Mouse (Mus musculus) layer of hippocampus, postnatal 10 days (tissue): ENCODE data around the gene Exosc8. TPM values are rescaled to one million over a fixed set of nuclear protein-coding genes. Genes with fewer than 3 reads are reported as not detected.
"Not testable (repeated sequence)": the region's sequence is repeated elsewhere in the genome, so short reads cannot be mapped to it uniquely, and the experiment has no call there.

ENCODE experiments used
- DNase-seq, 2 experiments: peaks; one replicate each; pipeline ENCODE4 v3.0.0; 2021; ENCODE audit warnings: low spot score in 2 of 2
- total RNA-seq, 2 experiments: library from RNA; stranded (reverse); gene quantifications; 2 replicates each; pipeline ENCODE4 v1.2.3; 2021

Exosc8 gene
- total RNA-seq, 2 experiments from 2014 or later: 35.5 to 41.2 TPM

GRCm38 (mm10) chr3:54736101-54736927 is 1.1 kb upstream of the Exosc8 start:
- DNase-seq: peak; percentile 29 to 39

- peak; percentile 90 to 96 for DNase-seq
These were observed 564 bp downstream of the Exosc8 start for GRCm38 (mm10) chr3:54734411-54735246.

- no peak for DNase-seq
These were observed 2.8 kb downstream of the Exosc8 start for GRCm38 (mm10) chr3:54732371-54732770.

- DNase-seq: no peak
These were observed 3.5 kb downstream of the Exosc8 start for GRCm38 (mm10) chr3:54731626-54732150.

GRCm38 (mm10) chr3:54728100-54728499 is 7.1 kb downstream of the Exosc8 start:
- DNase-seq: no peak

GRCm38 (mm10) chr3:54727588-54727987 is 7.6 kb downstream of the Exosc8 start:
- no peak for DNase-seq

- no peak for DNase-seq
These were observed 9.8 kb downstream of the Exosc8 start for GRCm38 (mm10) chr3:54725344-54725743.

- no peak for DNase-seq
These were observed 11.3 kb downstream of the Exosc8 start for GRCm38 (mm10) chr3:54723741-54724500.

- DNase-seq: no peak
These were observed 16.2 kb downstream of the Exosc8 start for GRCm38 (mm10) chr3:54718947-54719346.

GRCm38 (mm10) chr3:54717348-54717747 is 17.8 kb downstream of the Exosc8 start:
- no peak for DNase-seq

GRCm38 (mm10) chr3:54715461-54715860 is 19.7 kb downstream of the Exosc8 start:
- DNase-seq: no peak

- no peak for DNase-seq
These were observed 20.9 kb downstream of the Exosc8 start, which contains the start of gene Gm21958 for GRCm38 (mm10) chr3:54714253-54714652. Gm21958 (minus strand) TSS chr3:54714353.

- no peak for DNase-seq
These were observed 26.2 kb downstream of the Exosc8 start for GRCm38 (mm10) chr3:54708972-54709371.

- DNase-seq: not testable (repeated sequence)
These were observed 31.1 kb downstream of the Exosc8 start for GRCm38 (mm10) chr3:54704106-54704505.

GRCm38 (mm10) chr3:54699759-54700301 is 35.4 kb downstream of the Exosc8 start:
- DNase-seq: no peak

- DNase-seq: no peak
These were observed 42.2 kb downstream of the Exosc8 start for GRCm38 (mm10) chr3:54693056-54693415.

- DNase-seq: peak; percentile 89 to 92
These were observed 42.8 kb downstream of the Exosc8 start, which contains the start of gene Supt20 for GRCm38 (mm10) chr3:54692202-54693055. Supt20 (plus strand) TSS chr3:54692807.

GRCm38 (mm10) chr3:54689091-54689490 is 46.1 kb downstream of the Exosc8 start:
- DNase-seq: no peak

- DNase-seq: no peak
These were observed 47.9 kb downstream of the Exosc8 start for GRCm38 (mm10) chr3:54687245-54687644.

- DNase-seq: no peak
These were observed 50.0 kb downstream of the Exosc8 start for GRCm38 (mm10) chr3:54685202-54685601.
